Mouse (Mus musculus): ENCODE data around the gene Psmb8. TPM values are rescaled to one million over a fixed set of nuclear protein-coding genes. Genes with fewer than 3 reads are reported as not detected.
A peak's percentile ranks its signal among the peaks of the same experiment; 100 is the strongest.

The Psmb8 gene
- polyA plus RNA-seq, 2 experiments, result 11.8 to 21.7 TPM

DNA sequence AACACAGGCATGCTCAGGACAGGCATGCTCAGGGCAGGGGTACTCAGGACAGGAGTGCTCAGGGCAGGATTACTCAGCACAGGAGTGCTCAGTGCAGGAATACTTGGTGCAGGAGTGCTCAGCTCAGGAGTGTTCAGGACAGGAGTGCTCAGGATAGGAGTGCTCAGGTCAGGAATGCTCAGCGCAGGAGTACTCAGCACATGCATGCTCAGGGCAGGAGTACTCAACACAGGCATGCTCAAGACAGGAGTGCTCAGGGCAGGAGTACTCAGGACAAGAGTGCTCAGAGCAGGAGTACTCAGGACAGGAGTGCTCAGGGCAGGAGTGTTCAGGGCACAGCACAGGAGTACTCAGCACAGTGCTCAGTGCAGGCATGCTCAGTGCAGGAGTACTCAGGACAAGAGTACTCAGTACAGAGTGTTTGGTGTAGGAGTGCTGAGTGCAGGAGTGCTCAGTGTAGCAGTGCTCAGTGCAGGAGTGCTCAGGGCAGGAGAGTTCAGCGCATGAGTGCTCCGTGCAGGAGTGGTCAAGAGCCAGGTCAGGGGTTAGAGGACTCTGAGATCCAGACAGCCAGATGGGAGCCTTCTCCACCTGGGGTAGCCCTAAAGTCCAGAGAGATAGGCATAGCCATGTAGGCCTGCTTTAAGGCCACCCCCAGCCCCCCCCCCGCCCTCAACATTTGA is 5.4 kb downstream of the Psmb8 start:
- TF ChIP-seq CTCF (IDR thresholded peaks at IDR 0.05; ENCODE audit: low read depth) (no peak), EP300 (IDR thresholded peaks at IDR 0.05; ENCODE audit: low read depth) (no peak)
- WGBS (ENCODE audit: insufficient replicate concordance), result 78% methylated on average over 4 of the region's 4 CpGs
- H3K27me3 ChIP-seq (ENCODE audit: control insufficient read depth, insufficient read depth, low read length), result peaks cover 12% of the 10 kb centered on the region
- H3K4me1 ChIP-seq (replicated peaks; ENCODE audit: control insufficient read depth in 2 of 2, insufficient read depth in 2 of 2, low read length in 1 of 2), result peaks cover 7% of the 10 kb centered on the region in 2 experiments; a peak in 3 of 4 replicates
- H3K27ac ChIP-seq, result no peak overlapping the region
- ATAC-seq (ENCODE audit: insufficient read depth) (no peak), DNase-seq (ENCODE audit: low read depth in 3 of 3, low spot score in 3 of 3) (no peak)
- H3K4me2 ChIP-seq (ENCODE audit: low read depth), result no peak overlapping the region
- H3K9ac ChIP-seq (replicated peaks), result no peak overlapping the region
- H3K4me3 ChIP-seq (ENCODE audit: insufficient read depth in 1 of 2, low read depth in 2 of 2, low read length in 2 of 2), result no peak overlapping the region
- no peaks in the 10 kb centered on the region for H3K9me3 ChIP-seq (ENCODE audit: control insufficient read depth, low read length)
- H3K36me3 ChIP-seq (replicated peaks; ENCODE audit: control insufficient read depth, insufficient read depth, low read depth), result no peaks in the 10 kb centered on the region

DNA sequence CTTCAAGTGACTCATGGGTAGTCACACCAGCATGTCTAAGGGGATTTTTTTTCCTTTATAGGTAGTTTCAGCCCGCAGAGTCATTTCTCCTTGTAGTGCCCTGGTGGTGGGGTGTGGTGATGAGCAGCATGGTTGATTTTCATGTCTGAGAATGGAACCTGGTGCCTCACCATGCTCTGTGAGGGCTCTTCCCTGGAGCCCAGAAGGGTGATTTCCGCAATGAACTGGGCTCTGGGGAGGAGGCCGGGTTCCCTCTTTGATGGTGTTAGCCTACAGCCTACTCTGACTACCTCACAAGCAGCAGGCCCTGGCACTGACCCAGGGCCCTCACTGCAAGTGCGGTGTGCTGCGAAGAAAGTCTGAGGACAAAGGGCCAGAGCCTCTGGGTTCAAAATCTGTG is 5.9 kb downstream of the Psmb8 start, which contains the start of gene Tap2:
Tap2 (plus strand) TSS at position 84 of the 400 bp plus-strand sequence.
- no peak within 1 kb of the TSS for H3K27ac ChIP-seq
- no peaks in the 10 kb centered on the region for H3K36me3 ChIP-seq (replicated peaks; ENCODE audit: control insufficient read depth, insufficient read depth, low read depth)

DNA sequence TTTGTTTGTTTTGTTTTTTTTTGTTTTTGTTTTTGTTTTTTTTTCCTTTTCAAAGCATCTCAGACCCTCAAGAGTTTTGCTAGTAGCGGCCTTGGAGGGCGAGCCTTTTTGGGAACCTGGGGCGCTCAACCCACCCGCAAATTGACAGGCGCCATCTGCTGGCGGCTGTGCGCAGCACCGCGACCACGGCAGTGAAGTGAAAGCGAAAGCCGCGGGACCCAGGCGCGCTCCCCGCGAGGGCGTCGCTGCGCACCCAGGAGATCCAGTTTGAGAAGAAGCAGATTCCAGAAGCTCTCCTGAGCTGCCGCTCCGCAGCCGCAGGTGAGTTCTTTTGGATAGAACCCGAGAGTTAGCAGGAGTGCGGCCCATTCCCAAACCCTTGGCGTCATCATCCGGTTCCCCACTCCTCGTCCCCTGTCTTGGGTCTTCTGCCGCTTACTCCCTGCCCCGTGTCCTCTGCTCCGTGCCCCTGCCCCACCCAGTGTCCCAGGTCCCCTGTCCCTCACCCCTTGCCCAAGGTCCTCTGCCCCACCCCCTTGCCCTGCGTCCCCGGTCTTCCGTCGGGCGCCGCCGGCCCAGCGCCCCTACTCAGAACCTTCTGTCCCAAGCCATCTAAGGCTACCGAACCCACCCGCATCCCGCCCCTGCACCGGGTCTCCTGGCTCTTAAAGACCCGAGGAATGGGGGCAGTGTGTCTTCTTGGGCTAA is 6.9 kb downstream of the Psmb8 start:
- ATAC-seq (ENCODE audit: insufficient read depth), result peak; percentile 50; the same call in 1 of the 2 replicates
- peak; percentile 94 for TF ChIP-seq CTCF (IDR thresholded peaks at IDR 0.05; ENCODE audit: low read depth)
- no peak for TF ChIP-seq EP300 (IDR thresholded peaks at IDR 0.05; ENCODE audit: low read depth)

More for the DNA sequence above, 5.9 kb downstream of the Psmb8 start, which contains the start of gene Tap2:
- Histone ChIP-seq H3K4me1 (replicated peaks; ENCODE audit: control insufficient read depth in 2 of 2, insufficient read depth in 2 of 2, low read length in 1 of 2) (peaks cover 7% of the 10 kb centered on the region in 2 experiments; a peak in 3 of 4 replicates), H3K9ac (replicated peaks) (peak within 1 kb of the TSS; percentile 82), H3K9me3 (ENCODE audit: control insufficient read depth, low read length) (no peaks in the 10 kb centered on the region), H3K4me2 (ENCODE audit: low read depth) (peak within 1 kb of the TSS; percentile 72), H3K27me3 (ENCODE audit: control insufficient read depth, insufficient read depth, low read length) (peaks cover 7% of the 10 kb centered on the region), H3K4me3 (ENCODE audit: insufficient read depth in 1 of 2, low read depth in 2 of 2, low read length in 2 of 2) (peak within 1 kb of the TSS; percentile 81 to 83)
- ATAC-seq (ENCODE audit: insufficient read depth) (no peak), DNase-seq (ENCODE audit: low read depth in 3 of 3, low spot score in 3 of 3) (no peak)
- no peak for TF ChIP-seq CTCF (IDR thresholded peaks at IDR 0.05; ENCODE audit: low read depth)
- no peak for TF ChIP-seq EP300 (IDR thresholded peaks at IDR 0.05; ENCODE audit: low read depth)
- 76% methylated on average over 5 of the region's 5 CpGs for WGBS (ENCODE audit: insufficient replicate concordance)

DNA sequence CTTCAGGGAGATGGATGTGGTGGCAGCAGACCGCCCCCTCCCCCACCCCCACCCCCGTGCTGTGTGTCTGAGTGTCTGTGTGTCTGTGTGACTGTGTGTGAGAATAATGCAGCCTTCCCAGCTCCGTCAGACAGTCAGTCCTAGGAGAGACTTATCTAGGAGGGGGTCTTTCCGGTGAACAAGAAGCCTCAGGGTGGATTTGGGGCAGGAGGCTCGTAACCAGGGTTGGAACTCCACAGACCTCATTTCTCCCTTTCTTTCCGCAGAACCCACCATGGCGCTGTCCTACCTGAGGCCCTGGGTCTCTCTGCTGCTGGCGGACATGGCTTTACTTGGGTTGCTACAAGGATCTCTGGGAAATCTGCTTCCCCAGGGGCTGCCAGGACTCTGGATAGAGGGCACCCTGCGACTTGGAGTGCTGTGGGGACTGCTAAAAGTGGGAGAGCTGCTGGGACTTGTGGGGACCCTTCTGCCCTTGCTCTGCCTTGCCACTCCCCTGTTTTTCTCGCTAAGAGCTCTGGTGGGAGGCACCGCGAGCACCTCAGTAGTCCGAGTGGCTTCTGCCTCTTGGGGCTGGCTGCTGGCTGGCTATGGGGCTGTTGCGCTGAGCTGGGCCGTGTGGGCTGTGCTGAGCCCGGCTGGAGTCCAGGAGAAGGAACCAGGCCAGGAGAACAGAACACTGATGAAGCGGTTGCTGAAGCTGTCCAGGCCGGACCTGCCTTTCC is 7.7 kb downstream of the Psmb8 start:
- peak overlapping the region; percentile 82 for H3K9ac ChIP-seq (replicated peaks)
- peaks cover 7% of the 10 kb centered on the region in 2 experiments; a peak in 3 of 4 replicates for H3K4me1 ChIP-seq (replicated peaks; ENCODE audit: control insufficient read depth in 2 of 2, insufficient read depth in 2 of 2, low read length in 1 of 2)
- WGBS (ENCODE audit: insufficient replicate concordance), result 14% methylated on average over 18 of the region's 18 CpGs
- DNase-seq (ENCODE audit: low read depth in 3 of 3, low spot score in 3 of 3) (no peak), ATAC-seq (ENCODE audit: insufficient read depth) (peak; percentile 52; the same call in 1 of the 2 replicates)
- no peak for TF ChIP-seq CTCF (IDR thresholded peaks at IDR 0.05; ENCODE audit: low read depth)
- no peak for TF ChIP-seq EP300 (IDR thresholded peaks at IDR 0.05; ENCODE audit: low read depth)
- H3K4me3 ChIP-seq (ENCODE audit: insufficient read depth in 1 of 2, low read depth in 2 of 2, low read length in 2 of 2), result peak overlapping the region; percentile 81 to 83
- peak overlapping the region; percentile 72 for H3K4me2 ChIP-seq (ENCODE audit: low read depth)
- no peaks in the 10 kb centered on the region for H3K36me3 ChIP-seq (replicated peaks; ENCODE audit: control insufficient read depth, insufficient read depth, low read depth)
- no peaks in the 10 kb centered on the region for H3K9me3 ChIP-seq (ENCODE audit: control insufficient read depth, low read length)
- no peaks in the 10 kb centered on the region for H3K27me3 ChIP-seq (ENCODE audit: control insufficient read depth, insufficient read depth, low read length)
- peak overlapping the region; percentile 13; the same call in 1 of the 2 replicates for H3K27ac ChIP-seq

More for the DNA sequence above, 6.9 kb downstream of the Psmb8 start:
- DNase-seq (ENCODE audit: low read depth in 3 of 3, low spot score in 3 of 3), result peak; percentile 64 to 67 (median 64)
- Histone ChIP-seq H3K27me3 (ENCODE audit: control insufficient read depth, insufficient read depth, low read length) (no peaks in the 10 kb centered on the region), H3K36me3 (replicated peaks; ENCODE audit: control insufficient read depth, insufficient read depth, low read depth) (no peaks in the 10 kb centered on the region), H3K9me3 (ENCODE audit: control insufficient read depth, low read length) (no peaks in the 10 kb centered on the region), H3K9ac (replicated peaks) (peak overlapping the region; percentile 82), H3K4me2 (ENCODE audit: low read depth) (peak overlapping the region; percentile 72), H3K4me1 (replicated peaks; ENCODE audit: control insufficient read depth in 2 of 2, insufficient read depth in 2 of 2, low read length in 1 of 2) (peaks cover 7% of the 10 kb centered on the region in 2 experiments; a peak in 3 of 4 replicates), H3K4me3 (ENCODE audit: insufficient read depth in 1 of 2, low read depth in 2 of 2, low read length in 2 of 2) (peak overlapping the region; percentile 81 to 83), H3K27ac (no peak overlapping the region)
- WGBS (ENCODE audit: insufficient replicate concordance), result under 1% methylated on average over 44 of the region's 44 CpGs

Data from liver, embryonic 14.5 days (tissue).